ENCODE assay signal across 11 mouse cellular contexts in the genomic region with DNA sequence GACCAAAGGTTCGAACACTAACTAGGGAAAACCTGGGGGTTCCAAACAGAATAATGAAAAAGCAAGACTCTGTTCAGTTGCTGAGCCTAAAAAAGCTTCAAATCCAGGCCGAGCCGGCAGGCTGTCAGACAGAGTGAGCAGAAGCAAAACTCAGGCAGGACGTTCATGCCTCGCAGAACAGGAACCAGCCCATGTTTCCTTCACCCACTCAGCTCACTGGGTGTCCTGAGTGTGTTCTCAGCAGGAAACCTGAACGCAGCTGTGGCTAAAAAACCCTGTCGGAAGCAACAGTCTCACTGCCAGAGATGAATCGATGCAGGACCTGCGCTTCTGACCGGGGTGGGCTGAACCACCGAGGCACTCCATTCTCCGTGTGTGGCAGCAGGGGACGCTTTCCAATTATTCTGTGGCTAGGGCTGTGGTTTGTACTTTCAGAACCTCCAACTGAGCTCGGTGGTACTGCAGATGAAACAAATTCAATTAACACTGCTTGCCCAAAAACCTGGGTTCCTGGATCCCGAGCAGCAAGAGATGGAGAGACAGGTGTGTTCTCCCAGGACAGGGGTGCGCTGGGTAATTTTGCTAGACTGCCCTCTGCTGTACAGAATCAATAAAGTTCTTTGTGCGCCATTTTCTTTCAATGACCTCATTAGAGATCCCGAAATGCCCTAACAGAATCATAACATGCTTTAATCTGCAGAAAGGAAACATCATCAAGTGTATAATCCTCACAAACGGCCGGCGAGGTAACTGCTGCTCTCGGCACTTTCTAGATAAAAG.
DNase-seq lines count a peak whose midpoint lies in the region; ATAC-seq and TF ChIP-seq lines count a peak whose summit lies in the region.
"Had no signal": no experiment of that assay in that cellular context is flagged by ENCODE, and none has a peak within 500 bp of the region (broad histone marks: within the 10 kb centered on the region; RNA-seq: fewer than 3 reads in every experiment).

No protein-coding gene starts in this region.

- TF ChIP-seq CTCF in forebrain, postnatal 0 days (IDR thresholded peaks at IDR 0.05; ENCODE audit: low read depth): no peak

- whole genome bisulfite sequencing in forebrain, embryonic 11.5 days: 85% methylated on average over 22 of the region's 22 CpGs
- 75% methylated on average over 22 of the region's 22 CpGs for WGBS in forebrain, postnatal 0 days

- peak; percentile 5 to 6 for DNase-seq in lung, adult 18-20 months
- DNase-seq in lung, postnatal 25 days (ENCODE audit: low spot score): no peak
- DNase-seq in cerebellum, adult 9-11 months: peak; percentile 6
- DNase-seq in layer of hippocampus, postnatal 14 days (ENCODE audit: low spot score in 2 of 2): peak; percentile 8 to 19
- peak; percentile 5 to 15 for DNase-seq in thymus, adult 18-20 months
- DNase-seq in forebrain, embryonic 11.5 days (ENCODE audit: low spot score): no peak
- no peak for DNase-seq in ovary, postnatal 36 days (ENCODE audit: low spot score)
- no peak for DNase-seq in forebrain, postnatal 0 days

- no peaks in the 10 kb centered on the region for H3K9me3 ChIP-seq in forebrain, embryonic 11.5 days (ENCODE audit: control insufficient read depth, low read length)
- no peaks in the 10 kb centered on the region for H3K9me3 ChIP-seq in forebrain, postnatal 0 days (ENCODE audit: low read length)
- H3K9me3 ChIP-seq: embryonic facial prominence, embryonic 15.5 days; hindbrain, embryonic 13.5 days; liver, embryonic 15.5 days had no signal

- H3K9ac ChIP-seq in forebrain, embryonic 11.5 days (ENCODE audit: low read length): no peak overlapping the region
- no peak overlapping the region for H3K9ac ChIP-seq in forebrain, postnatal 0 days
- H3K9ac ChIP-seq: embryonic facial prominence, embryonic 15.5 days; hindbrain, embryonic 13.5 days; liver, embryonic 15.5 days had no signal

- no peak overlapping the region for H3K4me3 ChIP-seq in forebrain, embryonic 11.5 days (ENCODE audit: low read depth, low read length)
- no peak overlapping the region for H3K4me3 ChIP-seq in forebrain, postnatal 0 days (ENCODE audit: low read depth, low read length)
- H3K4me3 ChIP-seq: embryonic facial prominence, embryonic 15.5 days; hindbrain, embryonic 13.5 days; liver, embryonic 15.5 days had no signal

- H3K27ac ChIP-seq in forebrain, embryonic 11.5 days (ENCODE audit: low read depth, low read length): no peak overlapping the region
- H3K27ac ChIP-seq in forebrain, postnatal 0 days (ENCODE audit: low read depth, low read length): no peak overlapping the region
- H3K27ac ChIP-seq: embryonic facial prominence, embryonic 15.5 days; hindbrain, embryonic 13.5 days; liver, embryonic 15.5 days had no signal

- H3K4me2 ChIP-seq in forebrain, embryonic 11.5 days (ENCODE audit: low read depth, low read length, severe bottlenecking): no peak overlapping the region
- H3K4me2 ChIP-seq in forebrain, postnatal 0 days (ENCODE audit: low read depth): no peak overlapping the region
- H3K4me2 ChIP-seq: embryonic facial prominence, embryonic 15.5 days; hindbrain, embryonic 13.5 days; liver, embryonic 15.5 days had no signal

- no peaks in the 10 kb centered on the region for H3K27me3 ChIP-seq in forebrain, embryonic 11.5 days (ENCODE audit: control insufficient read depth, insufficient read depth, low read length)
- H3K27me3 ChIP-seq in forebrain, postnatal 0 days (ENCODE audit: insufficient read depth, low read length): no peaks in the 10 kb centered on the region
- H3K27me3 ChIP-seq: embryonic facial prominence, embryonic 15.5 days; hindbrain, embryonic 13.5 days; liver, embryonic 15.5 days had no signal

- H3K36me3 ChIP-seq in forebrain, embryonic 11.5 days (ENCODE audit: control insufficient read depth, insufficient read depth, low read length): no peaks in the 10 kb centered on the region
- no peaks in the 10 kb centered on the region for H3K36me3 ChIP-seq in forebrain, postnatal 0 days (ENCODE audit: insufficient read depth)
- H3K36me3 ChIP-seq: embryonic facial prominence, embryonic 15.5 days; hindbrain, embryonic 13.5 days; liver, embryonic 15.5 days had no signal

- no peaks in the 10 kb centered on the region for H3K4me1 ChIP-seq in forebrain, embryonic 11.5 days (replicated peaks; ENCODE audit: control insufficient read depth, insufficient read depth, low read length)
- no peaks in the 10 kb centered on the region for H3K4me1 ChIP-seq in forebrain, postnatal 0 days (ENCODE audit: insufficient read depth)
- H3K4me1 ChIP-seq: embryonic facial prominence, embryonic 15.5 days; hindbrain, embryonic 13.5 days; liver, embryonic 15.5 days had no signal

- no peak for ATAC-seq in forebrain, embryonic 11.5 days (replicated peaks; ENCODE audit: low FRiP score)
- ATAC-seq in forebrain, postnatal 0 days: no peak

Comparison
In these comparisons a context has a peak if more than half of its experiments do, and no peak if none do; other contexts are left out.
1. DNase-seq: peak in lung, adult 18-20 months (2 of 2), cerebellum, adult 9-11 months (single experiment), layer of hippocampus, postnatal 14 days (2 of 2) and thymus, adult 18-20 months (2 of 2); none in lung, postnatal 25 days (single experiment), forebrain, embryonic 11.5 days (single experiment), ovary, postnatal 36 days (single experiment) and forebrain, postnatal 0 days (single experiment).